Mouse (Mus musculus) 3134 (cell line): ENCODE results near the gene Hist1h2bc.
"Not testable (repeated sequence)": the region's sequence is repeated elsewhere in the genome, so short reads cannot be mapped to it uniquely, and the experiment has no call there.

Source experiments
- DNase-seq: peaks from one replicate; pipeline ENCODE4 v3.0.0-alpha.2; 2011; ENCODE audit warnings: low spot score; ENCODE audit not compliant: insufficient read length; ENCODE audit errors: extremely low read depth

Hist1h2bc gene

DNA sequence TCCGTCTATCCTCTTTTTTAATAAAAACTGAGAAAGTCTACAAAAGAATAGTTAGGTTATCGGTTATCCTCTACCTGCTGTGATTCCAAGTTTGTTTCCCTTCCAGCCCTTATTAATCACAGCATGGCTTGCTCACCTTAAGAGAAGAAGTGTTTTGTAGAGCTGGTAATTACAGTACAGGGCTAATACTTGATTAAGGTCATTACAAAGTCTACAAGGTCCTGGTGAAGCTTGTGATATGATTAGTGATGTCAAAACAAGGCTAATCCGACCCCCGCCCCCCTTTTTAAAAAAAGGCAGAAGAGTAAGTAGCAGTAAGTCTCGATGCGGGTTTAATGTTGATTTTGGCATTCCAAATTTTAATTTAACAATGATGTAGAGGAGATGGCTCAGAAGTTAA is 15.0 kb downstream of the Hist1h2bc start:
- no peak for DNase-seq

DNA sequence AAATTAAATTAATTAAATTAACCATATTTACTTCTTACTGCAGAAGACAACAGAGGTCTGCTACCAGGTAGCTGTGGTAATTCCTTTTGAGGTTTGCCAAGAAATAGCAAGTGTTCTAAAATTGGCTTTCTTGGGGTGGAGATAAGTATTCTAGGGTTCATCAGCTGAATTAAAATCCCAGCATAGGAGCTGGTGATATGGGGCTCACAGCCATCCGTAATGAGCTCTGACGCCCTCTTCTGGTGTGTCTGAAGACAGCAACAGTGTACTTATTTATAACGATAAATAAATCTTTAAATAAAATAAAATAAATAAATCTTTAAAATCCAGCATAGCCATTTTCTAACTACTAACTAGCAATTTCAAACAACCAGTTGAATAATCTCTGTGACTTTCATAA is 15.8 kb downstream of the Hist1h2bc start:
- no peak for DNase-seq

DNA sequence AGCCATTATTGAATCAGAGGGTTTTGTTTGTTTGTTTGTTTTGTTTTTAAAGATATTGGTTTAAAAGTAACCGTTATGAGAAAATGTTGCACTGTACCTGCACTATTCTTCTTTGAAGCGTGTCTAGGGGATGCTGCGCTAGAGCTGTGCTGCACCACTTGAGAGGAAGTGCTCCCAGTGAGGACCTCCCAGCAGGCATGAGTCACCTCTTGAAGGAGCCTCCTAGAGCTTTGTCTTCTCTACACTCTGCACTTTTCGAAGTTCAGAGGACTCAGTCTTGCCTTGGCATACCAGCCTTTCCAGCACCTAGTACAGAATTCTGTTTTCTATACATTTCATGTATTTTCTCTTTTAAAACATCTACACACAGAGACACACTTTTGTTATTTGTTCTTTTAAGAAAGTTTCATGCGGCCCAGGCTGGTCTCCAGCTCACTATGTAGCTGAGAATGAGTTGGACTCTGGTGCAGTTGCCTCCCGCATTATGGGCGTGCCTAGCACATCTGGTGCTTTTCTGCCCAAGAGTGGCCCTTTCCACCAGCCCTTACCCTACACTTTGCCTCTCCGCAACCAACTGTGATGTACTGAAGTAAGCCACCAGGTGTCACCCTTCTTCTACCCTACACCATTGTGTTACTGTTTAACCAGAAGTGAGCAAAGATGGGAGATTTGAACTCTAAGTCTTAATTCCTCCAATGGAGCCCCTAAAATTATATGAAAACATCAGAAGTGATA is 17.0 kb downstream of the Hist1h2bc start:
- peak; percentile 65 for DNase-seq

DNA sequence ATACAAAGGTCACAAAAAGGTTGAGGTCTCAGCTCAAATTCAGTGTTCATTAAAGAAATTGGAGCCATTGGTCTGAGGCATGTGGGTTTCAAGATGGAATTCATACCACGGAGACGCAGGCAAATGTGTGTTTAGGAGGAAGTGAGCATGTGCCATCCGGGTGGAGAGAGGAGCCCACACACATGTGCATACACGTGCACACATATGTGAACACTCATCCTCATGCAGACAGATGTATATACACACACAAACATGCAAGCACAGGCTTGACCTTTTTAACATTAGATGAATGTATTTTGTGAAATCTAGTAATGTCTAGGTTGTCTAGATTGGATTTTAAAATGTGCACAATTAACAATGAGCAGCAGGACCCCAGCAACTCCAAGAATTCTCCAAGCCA is 18.2 kb downstream of the Hist1h2bc start:
- DNase-seq = no peak

DNA sequence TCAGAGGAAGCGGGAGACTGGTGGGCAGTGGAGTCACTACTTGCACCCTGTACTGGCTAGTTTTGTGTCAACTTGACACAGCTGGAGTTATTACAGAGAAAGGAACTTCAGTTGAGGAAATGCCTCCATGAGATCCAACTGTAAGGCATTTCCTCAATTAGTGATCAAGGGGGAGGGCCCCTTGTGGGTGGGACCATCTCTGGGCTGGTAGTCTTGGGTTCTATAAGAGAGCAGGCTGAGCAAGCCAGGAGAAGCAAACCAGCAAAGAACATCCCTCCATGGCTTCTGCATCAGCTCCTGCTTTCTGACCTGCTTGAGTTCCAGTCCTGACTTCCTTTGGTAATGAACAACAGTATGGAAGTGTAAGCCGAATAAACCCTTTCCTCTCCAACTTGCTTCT is 18.8 kb downstream of the Hist1h2bc start:
- DNase-seq = not testable (repeated sequence)

DNA sequence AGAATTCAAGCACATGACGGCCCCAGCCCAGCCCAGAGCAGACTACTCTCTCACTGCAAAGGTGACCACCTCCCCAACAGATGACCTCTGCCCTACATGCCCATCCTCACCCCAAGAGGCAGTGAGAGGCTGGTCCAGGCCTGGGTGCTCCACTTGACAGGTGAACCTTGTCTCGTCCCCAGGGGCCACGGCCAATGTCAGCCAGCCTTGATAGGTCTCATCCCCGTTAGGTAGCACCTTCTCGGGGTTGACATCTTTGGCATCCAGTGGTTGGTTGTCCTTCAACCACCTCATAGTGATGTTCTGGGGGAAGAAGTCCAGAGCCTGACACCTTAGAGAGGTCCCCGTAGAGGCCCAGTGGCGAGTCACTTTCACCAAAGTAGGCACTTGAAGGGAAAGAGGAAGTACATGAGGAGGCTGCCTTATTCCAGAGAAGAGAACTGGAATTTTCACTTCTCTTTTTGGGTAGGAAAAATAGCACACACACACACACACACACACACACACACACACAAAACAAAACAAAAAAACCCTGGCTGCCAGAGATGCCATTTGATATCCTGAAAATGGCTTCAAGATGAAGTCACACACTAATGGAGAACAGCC is 21.9 kb downstream of the Hist1h2bc start:
- DNase-seq = no peak

DNA sequence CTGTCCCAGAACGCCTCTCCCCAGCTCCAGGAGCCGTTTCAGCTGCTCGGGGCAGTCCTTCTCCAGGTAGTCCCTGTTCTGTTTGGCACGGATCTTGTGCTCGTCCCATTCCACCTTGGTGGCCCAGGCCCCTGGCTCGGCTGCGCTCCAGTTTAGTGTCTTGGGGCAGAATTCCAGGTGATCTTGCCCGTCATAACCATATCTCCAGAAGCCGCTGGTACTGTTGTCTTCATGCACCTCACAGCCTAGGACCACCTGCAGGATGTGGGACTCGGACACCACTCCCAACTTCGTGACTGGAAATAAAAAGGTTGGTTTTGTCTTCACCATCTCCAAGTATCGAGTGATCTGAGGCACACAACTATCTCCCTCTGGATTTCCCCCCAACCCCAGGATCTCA is 22.8 kb downstream of the Hist1h2bc start:
- DNase-seq = no peak

DNA sequence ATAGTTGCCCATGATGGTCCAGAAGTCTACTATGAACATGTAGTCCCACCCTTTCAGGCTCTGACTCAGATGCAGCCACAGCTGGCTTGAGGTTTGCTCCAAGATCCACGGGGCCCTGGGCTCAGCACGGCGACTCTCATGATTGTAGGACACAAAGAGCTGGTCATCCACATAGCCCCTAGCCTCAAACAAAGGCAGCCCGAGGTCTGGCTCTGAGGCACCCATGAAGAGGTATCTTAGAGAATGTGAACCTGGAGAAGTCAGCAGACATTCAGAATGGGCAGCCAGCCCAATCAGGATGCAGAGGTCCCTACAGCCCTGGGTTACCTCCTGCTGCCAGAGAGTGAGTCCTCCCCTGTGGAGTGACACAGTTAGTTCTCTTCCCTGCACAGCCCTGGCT is 24.0 kb downstream of the Hist1h2bc start:
- no peak for DNase-seq

DNA sequence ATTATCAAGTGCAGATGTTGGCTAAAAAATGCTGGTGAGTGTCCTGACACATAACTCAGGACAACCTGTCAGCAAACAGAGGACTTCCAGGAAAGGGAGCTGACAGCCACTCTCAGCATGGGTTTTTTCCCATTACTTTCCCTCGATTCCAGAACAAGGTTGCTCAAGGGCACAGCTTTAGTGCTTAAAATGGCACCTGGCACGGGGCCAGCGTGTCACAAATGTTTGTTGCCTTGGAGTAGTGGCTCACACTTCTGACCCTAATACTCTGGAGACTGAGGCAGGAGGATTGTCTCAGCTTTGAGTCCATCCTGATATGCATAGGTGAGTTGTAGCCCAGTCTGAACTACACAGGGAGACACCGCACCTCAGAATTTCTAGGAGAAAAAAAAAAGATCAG is 24.7 kb downstream of the Hist1h2bc start:
- DNase-seq = no peak

DNA sequence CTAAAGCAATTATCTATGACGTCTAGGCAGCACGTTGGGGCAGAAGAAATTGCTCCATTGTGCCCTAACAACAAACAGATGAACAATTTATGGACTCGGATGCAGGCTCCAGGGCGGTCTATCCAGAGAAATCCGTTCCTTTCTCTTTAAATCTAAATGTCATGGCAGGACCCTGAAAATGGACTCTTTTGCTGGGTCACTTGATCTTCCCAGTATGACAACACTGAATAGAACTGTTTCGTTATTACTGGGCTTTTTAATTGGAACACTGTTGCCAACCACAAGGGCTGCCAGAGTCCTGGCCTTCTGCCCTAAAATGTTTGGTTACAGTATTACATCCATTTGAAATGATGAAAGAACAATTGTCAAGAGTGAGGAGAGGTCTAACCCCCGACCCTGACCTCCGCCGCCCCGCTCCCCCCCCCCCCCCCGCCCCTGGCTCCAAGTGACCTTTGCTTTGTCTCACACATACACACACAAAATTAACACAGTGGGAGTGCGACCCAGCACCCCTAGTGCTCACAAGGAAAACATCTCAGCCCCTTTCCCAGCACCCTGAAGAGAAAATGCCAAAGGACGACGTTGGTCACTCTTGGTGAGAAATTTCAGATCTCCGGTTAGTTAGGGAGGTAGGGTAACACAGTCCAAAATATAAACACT is 25.8 kb downstream of the Hist1h2bc start:
- no peak for DNase-seq

DNA sequence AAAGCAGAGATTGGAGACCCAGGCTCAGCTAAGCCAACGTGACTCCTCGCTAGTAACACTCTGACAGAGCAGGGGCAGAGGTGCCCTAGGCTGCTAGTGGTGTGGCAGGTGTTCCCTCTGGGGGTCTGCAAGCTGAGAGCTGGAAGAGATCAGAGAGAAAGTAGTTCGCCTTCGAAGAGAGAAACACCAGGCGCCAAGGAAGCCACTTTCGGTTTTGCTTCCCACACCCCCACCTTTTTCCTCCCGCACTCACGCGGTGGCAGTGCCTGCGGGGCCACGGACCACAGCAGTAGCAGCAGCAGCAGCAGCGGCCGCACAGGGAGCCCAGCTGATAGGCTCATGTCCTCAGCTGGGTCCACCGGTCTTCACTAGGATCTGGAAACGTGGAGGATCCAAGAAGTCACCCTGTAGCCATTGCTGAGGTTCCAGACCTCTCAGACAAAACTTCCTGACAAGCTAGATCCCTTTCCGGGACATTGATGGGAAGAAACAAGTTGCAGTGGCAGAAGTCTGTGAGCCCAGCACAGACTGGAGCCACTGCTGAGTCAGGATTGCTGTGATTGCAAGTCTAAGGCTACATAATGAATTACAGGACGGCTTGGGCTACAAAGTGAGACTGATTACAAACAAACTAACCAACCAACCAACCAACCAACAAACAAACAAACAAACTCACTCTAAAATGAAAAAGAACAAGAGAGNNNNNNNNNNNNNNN is 26.5 kb downstream of the Hist1h2bc start, which contains the start of gene Hfe:
Gene Hfe, minus strand, starts transcription at position 481 of the 716 bp plus-strand sequence.
- DNase-seq = peak; percentile 79

DNA sequence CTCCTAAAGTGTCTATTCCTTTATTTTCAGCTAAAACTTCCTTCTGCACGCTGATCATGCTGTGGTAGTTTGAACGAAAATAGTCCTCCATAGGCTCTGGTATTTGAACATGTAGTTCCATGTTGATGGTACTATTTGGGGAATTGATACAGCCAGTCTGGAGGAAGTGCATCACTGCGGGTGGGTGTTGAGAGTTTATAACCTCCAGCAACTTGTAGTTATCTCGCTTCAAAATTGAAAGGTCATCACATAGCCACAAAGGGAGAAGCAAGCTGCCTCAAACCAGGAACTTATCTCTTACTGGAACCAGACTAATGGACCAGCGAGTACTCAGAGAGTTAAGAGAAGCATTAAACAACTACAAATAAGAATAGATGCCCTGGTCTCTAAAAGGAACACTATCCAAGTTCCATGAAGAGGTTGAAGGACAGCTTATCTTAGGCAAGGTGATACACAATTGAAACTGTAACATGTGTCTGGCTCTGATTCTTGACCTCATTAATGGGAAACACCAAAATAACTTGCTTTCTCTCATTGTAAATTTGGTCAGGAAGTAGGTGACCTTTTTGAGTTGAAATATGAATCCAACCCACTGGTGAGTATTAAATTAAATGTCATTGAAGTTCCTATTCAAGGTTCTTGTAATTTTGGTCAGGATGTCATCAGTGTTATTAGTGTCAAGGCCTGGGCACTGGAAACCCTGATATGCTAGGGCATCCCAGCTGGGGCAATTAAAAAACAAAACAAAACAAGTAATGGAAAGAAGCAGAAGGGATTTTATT is 32.5 kb downstream of the Hist1h2bc start:
- no peak for DNase-seq

DNA sequence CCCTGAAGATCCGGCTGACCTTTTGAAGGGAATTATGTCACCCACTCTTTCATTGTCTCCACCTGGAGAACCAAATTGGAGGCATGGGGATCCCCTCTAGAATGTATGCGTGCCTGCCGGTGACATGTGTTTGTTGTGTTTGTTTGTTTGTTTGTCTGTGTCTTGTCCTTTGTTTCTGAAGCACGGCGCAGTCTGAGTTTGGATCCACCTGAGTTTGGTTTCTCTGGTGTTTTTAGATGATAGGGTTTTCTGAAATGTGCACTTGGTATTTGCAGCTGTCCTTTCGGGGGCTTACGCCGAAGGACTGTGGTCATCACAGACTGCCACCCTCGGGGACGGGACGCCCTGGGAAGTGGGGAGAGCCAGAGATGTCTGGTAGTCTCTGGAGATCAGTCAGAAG is 33.2 kb downstream of the Hist1h2bc start:
- no peak for DNase-seq

DNA sequence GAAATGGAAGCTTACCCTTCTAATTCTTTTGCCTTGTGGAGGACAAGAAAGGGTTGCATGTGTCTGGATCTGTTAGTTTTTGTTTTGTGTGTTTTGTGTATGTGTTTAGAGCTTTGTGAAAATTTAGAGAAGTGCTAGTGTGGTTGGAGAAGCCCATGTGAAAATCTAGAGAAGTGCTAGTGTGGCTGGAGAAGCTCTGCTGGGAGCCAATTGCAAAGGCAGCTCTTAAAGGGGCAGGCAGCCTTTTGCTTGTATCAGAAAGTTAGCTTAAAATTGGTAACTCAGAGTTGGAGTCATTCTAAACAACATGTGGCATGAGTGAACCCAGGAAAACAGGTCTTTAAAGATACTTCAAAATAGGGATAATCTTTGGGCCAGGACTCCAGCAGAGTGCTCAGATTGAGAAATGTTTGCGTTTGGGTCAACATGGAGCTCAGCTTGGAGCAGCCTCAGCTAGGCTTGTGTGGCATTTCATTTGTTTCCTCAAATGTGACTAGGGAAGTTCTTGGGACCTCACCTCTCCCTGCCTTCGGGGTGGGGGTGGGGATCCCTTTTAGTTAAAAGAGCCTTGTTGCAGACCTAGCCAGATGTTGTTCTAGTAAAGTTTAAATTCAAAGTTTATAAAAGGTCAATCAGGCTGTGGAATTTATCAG is 33.7 kb downstream of the Hist1h2bc start:
- not testable (repeated sequence) for DNase-seq

DNA sequence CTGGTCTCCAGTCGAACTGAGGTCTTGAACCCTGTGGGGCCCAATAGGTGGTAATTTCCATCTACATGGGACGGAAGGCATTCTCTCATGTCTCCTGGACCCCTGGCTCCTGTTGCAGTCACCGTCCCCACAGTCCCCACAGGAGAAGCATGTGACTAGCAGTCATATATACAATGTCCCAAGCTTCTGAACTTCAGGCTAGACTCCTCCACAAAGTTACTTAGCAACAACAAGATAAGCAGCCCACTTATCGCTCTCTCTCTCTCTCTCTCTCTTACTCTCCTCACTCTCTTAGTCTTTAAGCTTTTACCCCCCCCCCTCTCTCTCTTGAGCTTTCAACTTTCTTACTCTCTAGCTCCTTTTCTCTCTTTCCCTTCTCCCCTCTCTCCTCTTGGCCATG is 40.2 kb downstream of the Hist1h2bc start:
- no peak for DNase-seq

DNA sequence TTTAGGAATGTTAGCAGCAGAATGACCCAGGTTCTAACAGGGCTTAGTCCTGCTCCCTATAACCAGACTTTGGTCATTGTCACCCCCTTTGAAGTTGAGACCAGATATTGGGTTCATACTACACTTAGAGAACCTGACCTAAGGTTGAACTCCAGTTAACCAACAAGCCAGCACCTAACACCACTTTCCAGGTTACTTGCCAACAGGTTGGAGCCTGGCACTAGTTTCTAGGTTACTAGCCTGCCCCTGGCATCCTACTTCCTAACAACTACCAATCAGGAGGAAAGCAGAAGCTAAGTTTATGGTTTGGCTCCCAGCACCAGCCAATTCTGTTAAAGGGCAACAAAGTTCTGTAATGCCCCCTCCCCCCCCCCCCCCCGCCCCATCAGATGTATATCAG is 41.2 kb downstream of the Hist1h2bc start:
- DNase-seq = no peak

DNA sequence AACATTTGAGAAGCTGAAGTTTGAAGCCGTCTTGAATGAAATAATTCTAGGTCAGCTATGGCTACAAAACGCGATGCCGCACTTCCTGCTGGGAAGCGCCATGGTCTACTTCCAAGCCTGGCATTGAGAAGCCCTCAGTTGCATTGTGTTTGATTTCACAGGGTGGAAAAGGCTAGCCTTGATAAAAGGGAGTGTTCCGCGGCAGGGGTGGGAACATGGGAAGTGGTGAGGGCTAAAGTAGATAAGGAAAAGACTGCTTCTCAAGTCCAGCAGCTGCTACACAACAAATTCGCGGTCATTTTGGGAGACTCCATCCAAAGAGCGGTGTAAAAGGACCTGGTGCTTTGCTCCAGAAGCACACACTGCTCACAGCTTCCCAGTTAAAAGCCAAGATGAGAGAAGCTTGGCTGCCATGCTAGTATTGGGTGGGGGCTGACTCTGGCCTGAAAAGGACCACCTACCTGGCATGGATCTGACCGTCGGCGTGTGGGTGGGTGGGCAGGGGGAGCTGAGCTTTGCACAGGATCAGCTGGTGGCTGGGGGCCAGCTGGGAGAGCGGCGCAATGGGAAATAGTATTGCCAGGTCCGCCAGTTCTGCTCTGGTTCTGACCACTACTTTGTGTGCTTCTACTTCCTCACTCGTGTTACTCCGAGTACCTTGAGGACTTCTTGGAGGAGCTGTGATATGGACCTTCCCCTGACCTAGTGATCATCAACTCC is 44.6 kb downstream of the Hist1h2bc start:
- DNase-seq = no peak

DNA sequence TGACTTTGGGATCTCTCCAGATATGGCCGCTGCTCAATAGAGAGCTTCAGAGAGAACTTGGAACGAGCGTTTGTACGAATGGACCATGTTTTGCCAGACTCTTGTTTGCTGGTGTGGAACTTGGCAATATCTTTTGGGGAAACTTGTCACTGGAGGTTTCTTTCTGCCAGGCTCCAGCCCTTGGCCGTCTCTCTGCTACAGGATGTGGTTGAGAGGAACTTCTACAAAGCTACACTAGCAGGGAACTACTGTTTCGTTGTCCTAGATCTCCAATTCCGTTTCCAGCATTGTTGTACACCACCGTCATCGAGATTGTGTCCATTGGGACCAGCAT is 45.2 kb downstream of the Hist1h2bc start:
- DNase-seq = no peak

DNA sequence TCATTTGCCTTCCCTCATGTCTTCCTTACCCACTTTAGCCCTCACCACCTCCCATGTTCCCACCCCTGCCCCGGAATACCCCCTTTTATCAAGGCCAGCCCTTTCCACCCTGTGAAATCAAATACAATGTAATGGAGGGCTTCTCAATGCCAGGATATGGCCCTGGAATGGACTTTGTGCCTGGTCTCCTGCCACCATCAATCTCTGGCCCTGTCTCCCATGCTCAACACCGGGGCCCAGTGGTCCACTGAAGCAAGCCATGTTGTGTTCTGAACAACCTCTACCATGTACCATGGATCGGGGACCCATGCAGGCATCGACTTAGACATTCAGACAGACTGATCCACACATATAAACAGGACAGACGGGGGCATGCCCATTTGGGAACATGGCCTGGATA is 45.7 kb downstream of the Hist1h2bc start:
- no peak for DNase-seq

DNA sequence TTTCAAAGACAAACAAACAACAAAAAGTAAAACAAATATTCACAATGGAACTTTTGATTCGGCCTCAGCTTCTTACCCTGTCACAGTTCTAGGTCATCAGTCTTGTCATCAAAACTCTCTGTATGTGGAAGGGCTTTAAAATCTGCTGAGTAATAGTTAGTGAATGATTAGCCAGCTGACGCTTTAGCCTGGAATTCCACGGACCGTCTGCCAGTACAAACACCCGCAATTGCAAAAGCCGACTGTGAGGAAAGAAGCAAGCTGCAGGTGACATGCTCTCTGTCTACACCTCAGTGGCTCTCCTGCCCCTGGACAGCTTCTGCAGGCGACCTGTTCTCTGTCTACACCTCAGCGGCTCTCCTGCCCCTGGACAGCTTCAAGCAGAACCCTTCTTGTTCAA is 46.5 kb downstream of the Hist1h2bc start:
- peak; percentile 40 for DNase-seq
